Mouse (Mus musculus): ENCODE data around the gene Fam47e.

- TF ChIP-seq POLR2A (IDR thresholded peaks at IDR 0.05; ENCODE audit: borderline replicate concordance, extremely low read depth, insufficient read depth, insufficient read length, poor library complexity, severe bottlenecking) (no peak), CTCF (IDR thresholded peaks at IDR 0.05; ENCODE audit: borderline replicate concordance, extremely low read depth, insufficient read depth, insufficient read length) (no peak)
Observed at GRCm38 (mm10) chr5:92604452-92605247, 49.8 kb downstream of the Fam47e start.
